Mouse (Mus musculus) heart, adult 8-10 months (tissue): Measurements from ENCODE around the gene Rpp25. TPM values are rescaled to one million over a fixed set of nuclear protein-coding genes. Genes with fewer than 3 reads are reported as not detected.

Experiments used
- DNase-seq: peaks from one replicate; pipeline ENCODE4 v3.0.0; 2022; ENCODE audit warnings: low spot score
- total RNA-seq, 4 experiments: library from RNA; stranded (reverse); gene quantifications; 2 replicates each; pipeline ENCODE4 v1.2.4; 2022

The Rpp25 gene
- total RNA-seq, result 1 to 10 TPM; 2.0 to 3.7 (median 2.0) TPM

DNA sequence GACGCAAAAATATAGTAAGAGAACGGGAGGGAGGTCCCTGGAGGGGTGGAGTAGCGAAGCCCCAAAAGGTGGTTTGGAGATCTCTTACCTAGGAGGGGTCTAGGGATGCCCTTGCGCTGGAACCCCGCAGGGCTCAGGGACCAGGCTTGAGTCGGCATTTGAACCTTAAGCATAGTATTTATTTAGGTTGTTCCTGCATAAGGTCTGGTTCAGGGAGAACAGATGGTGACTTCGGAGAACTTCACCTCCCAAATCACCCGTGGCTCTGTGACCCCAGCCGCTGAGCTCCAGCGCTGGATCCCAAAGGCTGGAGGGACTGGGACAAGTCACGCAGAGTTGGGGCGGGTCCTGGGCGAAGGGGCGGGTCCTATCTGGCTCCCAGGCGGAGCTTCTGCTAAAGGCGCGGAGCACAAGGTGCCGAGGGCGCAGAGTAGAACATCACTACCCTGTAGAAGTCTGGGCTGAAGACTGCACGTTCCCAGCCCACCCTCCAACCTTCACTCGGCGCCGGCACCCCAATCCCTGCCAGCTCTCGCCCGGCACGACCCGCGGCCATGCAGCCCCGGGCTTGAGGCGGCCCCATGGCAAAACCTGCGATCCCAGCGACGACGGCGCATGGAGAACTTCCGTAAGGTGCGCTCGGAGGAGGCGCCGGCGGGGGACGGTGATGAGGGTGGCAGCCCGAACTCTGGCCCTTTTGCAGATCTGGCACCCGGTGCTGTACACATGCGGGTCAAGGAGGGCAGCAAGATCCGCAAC is at the start of gene Rpp25:
Rpp25 (plus strand) TSS at position 405 of the 759 bp plus-strand sequence.
- DNase-seq, result peak; percentile 66

DNA sequence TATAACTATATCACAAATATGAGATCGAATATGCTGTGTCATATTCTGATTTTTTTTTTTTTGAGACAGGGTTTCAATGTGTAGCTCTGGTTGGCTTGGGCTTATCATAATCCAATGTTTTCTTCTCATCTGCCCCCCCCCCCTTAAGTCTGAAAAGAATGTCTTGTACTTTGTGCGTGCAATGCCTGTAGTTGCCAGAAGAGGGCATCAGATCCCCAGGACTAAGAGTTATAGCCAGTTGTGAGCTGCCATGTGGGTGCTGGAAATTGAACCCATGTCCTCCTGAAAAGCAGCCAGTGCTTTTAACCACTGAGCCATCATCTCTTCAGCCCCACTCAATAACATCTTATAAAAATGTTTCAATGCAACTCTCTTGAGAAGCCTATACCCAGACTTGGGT is 44.1 kb upstream of the Rpp25 start:
- no peak for DNase-seq

DNA sequence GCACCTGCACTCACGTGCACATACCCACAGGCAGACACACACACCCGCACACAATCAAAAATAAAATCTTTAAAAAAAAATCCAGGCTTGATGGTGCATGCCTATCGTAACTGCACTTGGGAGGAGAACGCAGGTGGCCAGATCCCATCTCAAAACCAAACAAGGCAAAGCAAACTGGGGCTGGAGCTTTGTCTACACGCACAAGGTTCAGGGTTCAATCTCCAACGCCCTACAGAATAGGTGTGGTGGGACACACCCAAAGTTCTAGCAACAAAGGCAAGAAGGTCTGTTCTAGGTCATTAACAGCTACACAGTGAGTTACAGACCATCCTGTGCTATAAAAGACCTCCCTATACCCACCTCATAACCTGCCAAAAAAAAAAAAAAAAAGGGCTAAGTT is 41.0 kb upstream of the Rpp25 start:
- no peak for DNase-seq

DNA sequence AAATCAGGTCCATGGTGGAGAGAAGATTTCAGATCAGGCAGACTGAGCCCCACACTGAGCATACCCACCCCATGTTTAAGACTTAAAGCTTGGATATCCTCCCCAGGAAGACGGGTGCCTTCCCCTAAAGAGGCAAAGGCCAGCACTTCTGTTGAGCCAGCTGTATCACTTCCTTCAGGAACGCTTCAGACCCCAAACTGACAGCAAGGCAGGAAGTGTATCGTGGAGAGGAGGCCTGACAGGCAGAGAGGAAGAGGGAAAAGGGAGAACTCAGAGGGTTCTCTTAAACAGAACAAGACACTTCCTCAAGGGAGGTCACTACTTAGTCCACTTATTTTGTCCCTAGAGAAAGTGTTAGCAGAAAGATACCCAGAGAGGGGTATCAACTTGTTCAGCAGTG is 37.7 kb upstream of the Rpp25 start:
- peak; percentile 26 for DNase-seq

DNA sequence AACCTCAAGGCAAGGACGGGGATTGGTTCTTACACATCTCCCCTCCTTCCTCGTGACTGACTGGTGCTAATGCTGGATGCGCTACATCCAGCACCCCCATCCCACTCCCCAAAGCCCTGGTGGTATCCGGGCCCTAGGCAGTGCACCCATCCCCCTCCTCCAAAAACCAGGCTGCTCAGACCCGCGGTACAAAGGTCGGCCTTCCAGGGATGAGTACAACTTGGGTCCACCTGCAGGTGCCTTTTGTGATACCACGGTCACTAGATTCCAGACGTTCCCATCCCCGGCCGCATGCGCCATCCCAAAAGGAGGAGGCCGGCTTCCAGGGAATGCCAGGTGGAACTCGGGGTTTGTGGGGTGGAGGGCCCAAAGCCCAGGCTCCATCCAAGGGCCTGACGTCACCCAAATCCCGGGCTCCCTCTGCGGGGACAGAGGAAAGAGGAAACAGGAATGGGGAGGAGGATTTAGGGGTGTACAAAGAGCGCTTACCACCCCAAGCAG is 36.5 kb upstream of the Rpp25 start:
- DNase-seq, result no peak

DNA sequence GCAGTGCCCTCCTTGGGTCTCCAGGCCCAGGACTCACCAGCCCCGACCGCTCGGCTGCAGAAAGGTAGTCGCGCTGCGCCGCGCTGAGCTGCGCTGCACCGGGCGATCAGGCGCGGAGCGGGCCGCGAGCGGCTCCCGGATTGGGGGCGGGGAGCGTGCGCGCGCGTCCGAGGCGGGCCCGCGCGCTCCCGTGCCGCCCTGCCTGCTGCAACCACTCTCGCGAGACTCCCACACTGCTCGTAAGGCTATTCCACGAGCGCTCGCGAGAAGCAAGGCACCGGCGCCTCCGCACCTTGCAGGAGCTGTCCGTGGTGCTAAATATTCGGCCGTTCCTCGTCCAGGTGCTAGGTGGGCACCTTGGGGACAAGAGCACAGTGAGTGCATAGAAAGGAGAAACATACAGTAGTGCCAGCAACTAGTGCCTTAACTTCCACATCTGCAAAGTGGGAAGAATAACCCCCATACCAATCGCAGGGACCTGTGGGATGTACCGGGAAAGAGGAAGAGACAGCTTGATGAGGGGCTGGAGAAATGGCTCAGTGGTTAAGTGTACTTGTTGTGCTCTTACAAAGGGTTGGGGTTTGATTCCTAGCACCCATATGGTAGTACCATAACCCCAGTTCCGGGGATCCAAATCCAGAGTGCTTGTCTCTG is 35.8 kb upstream of the Rpp25 start, which contains the start of gene Scamp5:
Scamp5 (minus strand) TSS at position 165 of the 654 bp plus-strand sequence.
- peak; percentile 76 for DNase-seq

DNA sequence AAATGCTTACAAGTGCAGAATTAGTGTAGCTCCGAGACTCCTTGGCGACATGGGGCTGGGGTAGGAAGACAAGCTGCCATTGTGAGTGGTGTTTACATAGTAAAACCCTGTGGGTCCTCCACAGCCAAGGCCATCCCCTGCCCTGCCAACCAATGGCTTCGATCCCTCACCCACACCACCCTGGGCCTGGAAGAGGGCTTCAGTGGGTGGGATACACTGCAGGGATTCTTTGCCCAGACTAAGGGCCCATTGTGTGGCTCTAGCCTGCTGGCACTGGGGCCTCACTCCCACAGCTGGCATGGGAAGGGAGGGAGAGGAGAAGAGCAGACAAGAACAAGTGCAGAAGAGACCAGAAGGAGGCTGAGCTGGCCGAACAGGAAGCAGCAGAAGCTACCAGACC is 34.9 kb upstream of the Rpp25 start:
- DNase-seq, result no peak

DNA sequence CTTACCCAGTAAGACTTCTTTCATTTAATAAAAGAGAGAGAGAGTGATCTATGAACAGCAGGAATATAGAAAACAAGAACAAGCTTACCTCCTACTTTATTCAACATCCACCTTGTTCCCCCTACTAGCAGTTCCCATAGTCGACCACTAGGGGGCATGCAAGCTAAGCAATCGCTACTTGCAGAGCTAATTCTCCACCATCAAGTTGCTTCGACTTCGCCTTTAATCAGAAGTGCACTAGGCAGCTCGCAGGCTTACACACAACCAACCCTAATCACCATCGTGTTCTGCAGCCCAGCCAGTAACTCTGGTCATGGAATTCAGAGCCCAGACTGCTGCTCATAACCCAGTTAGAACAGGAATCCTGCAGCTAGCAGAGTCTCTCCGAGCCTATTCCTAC is 18.1 kb upstream of the Rpp25 start:
- DNase-seq, result peak; percentile 82

DNA sequence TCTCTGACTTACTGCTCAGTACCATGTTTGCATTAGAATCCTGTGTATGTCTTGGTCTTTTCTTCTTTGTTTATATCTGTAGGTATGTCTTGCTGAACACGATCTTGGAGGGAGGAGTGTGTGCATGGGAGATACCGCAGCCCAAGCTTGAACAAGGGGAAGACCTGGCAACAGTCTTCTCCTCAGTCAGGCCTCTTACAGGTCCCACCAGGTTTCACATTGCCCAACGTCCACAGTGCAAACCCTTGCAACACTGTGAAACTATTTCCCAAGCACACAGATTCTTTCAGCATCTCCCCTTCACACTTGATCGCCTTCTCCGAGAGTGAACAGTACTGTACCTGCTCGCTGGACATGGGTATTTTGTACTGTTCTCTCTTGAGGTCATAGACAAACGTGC is 16.0 kb upstream of the Rpp25 start:
- DNase-seq, result no peak

DNA sequence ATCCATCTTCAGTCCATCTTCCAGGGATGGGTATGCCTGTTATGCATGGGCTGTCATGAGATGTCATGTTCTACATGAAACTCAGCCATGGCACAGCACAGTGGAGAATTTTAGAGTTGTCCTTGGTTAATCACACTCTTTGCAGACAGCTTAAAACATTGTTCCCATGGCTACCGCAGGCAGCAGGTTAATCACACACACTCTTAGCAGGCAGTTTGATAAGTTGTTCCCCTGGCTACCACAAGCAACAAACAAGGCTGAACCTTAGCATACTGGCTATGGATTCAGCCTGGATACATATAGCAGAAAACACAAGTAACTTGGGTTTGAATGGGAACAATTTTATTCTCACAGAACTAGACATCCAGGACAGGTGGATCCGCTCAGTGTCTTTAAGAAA is 10.3 kb upstream of the Rpp25 start:
- no peak for DNase-seq

DNA sequence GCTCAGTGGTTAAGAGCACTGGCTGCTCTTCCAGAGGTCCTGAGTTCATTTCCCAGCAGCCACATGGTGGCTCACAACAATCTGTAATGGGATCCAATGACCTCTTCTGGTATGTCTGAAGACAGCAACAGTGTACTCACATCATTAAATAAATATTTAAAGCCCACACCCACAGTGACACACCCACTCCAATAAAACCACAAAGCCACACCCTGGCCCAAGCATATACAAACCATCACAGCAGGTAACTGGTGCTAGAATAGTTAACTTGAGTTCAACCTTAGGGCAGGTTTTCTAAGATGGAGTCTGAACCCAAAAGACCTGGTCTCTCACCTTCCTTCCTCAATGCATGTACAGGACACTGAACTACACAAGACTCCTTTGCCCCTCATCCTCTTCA is 8.9 kb upstream of the Rpp25 start:
- no peak for DNase-seq

DNA sequence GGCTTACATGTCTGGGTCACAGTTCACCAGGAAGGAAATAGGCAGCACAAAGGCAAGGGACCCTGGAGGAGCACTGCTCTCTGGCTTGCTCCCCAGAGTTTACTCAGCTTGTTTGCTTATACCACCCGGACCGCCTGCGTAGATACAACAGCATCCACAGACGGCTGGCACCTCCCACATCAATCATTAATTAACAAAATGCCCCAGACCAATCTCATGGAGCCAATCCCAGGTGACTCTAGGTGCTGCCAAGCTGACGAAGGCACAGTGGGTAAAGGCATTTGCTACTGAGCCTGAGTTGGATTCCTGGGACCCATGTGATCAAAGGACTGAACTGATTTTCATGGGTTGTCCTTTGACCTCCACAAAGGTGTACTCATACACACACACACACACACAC is 6.6 kb upstream of the Rpp25 start:
- DNase-seq, result no peak

DNA sequence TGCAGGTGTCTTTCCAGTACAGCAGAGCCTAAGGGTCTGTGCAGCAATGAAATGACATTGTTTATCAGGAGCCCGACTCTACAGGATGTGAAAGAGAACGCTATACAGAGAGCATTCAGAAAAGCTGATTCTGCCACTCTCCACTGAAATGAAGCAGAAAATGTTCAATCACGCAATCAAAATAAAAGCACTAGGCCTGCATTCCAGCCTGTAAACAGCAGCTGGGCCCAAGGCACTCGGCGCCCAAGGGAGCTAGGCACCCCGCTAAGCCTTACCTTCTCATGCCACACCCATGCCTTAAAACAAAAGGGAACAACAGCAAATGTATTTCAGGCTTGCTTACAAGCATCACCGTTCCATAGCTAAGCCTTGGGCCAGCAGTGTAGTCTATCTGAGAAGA is 5.3 kb upstream of the Rpp25 start:
- DNase-seq, result no peak

DNA sequence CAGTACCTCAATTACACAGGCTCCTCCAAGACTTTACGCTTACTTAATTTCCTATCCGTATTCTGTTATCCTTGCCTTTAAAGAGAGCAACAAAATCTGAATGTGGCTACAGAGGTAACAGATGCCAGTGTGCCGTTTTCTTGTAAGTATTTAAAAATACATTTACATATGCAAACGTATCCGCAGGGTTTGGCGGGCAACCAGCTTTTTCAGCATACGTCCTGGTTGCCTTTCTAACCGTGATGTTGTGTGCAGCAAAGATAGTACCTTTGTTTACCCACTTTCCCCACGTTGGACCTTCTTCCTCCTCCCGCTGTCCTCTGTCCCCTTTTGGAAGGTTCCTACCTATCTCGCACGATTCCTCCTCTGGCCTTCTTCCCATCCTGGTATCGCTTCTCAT is 2.4 kb upstream of the Rpp25 start:
- DNase-seq, result no peak

DNA sequence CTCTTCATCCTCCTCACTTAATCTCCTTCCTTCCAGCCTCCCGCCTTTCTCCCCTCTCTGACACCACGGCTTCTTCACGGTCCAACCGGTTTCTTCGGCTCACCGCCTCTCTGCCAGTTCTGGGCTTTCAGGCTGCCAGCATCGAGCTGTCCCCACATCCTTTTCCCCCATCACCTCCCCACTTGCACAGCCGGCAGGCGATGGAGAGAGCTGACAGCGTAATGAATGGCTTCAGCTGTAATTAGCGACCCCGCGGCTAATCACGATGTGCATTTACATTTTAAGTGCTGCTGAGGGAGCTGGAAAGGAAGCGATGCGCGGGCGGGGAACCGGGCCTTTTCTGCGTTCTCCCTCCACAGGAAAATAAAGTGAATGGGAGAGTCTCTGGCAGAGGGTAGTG is 2.0 kb upstream of the Rpp25 start:
- DNase-seq, result no peak

DNA sequence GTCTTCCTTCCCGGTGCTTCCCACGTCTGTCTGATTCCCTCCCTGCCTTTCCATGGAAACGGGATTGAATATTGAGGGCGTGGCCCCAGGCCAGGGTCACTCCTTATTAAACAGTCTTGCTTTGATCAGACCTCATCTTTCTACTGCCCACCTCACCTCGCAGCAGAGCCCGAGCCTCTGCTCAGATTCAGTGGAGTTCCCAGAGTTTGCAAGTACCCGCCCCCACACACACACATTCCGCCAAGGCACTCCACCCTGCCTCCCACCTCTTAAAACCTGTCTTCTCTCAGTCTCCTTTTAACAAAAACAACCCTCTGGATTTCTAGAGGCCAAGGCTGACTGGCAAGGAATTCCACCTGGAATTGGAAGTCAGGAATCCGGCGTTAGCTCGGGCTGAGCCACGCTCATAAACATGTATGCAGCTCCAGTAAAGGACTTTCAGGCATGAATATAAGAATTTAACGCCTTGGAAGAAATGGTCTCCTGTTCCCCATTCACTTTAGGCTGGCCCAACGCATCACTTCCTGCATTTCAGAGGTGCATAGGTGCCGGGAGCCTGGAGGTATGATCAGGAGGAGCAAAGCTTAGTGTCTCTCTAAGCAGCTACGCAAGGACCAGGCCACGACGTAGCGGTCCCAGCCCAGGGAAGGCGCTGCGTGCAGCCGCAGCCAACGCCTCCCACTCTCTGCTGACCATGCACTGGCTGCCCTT is 760 bp upstream of the Rpp25 start:
- no peak for DNase-seq

DNA sequence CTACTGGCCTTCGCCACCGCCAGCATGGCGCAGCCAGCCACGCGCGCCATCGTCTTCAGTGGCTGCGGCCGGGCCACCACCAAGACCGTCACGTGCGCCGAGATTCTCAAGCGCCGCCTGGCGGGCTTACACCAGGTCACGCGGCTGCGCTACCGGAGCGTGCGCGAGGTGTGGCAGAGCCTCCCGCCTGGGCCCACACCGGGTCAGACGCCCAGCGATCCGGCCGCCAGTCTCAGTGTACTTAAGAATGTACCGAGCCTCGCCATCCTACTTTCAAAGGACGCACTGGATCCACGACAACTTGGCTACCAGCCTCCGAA is 515 bp downstream of the Rpp25 start:
- no peak for DNase-seq

DNA sequence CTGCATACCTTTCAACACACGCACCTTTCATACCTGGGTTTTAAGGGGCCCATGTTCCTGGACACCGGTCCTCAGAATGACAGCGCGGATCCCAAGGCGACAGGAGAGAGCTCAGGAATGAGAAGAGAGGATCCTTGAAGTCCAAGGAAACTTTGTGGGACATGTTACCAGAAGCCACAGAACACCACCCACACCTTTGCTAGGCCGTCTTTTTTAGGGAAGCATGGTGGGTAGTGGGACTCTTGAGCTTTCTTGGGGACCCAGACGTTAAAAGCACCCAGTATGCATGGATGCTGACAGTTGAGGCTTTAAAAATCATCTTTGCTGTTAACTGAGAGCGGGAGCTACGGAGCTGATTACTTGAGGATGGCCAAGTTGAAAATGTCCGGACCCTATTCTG is 1.1 kb downstream of the Rpp25 start:
- DNase-seq, result no peak

DNA sequence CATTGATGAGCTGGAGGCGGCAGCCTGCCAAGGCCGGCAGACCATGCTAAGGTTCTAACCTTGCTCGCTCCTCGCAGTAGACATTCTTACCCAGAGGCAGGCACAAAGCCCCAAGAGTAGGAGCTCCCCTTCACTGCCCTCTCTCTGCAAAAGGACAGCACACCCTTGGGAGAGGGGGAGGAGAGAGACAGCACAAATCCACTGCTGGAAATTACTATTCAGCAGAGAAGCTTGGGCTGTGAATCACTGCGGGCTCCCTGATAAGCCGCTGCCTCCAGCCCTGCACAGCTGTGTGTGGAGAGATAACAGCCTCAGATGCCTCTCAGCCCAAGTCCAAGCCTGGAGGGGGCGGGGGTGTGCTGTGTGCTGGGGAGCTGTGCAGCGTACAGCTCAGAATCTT is 1.9 kb downstream of the Rpp25 start:
- peak; percentile 69 for DNase-seq

DNA sequence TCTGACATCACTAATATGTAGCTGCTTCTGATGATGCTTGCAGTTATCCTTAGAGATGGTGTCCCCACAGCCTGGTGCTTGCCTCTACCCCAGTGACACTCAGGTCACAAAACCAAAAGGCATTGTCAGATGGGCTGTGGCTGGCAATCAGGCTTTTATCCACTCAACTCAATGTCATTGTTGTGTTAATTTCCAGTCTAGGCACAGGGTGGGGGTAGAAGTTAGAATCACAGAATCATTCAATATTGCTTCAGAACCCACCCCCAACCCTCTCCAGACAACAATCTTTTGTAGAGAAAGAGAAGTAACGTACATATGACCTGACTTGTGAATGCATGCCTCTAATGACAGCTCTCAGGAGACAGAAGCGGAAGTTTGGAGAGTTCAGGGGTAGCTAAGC is 6.8 kb downstream of the Rpp25 start:
- DNase-seq, result no peak

DNA sequence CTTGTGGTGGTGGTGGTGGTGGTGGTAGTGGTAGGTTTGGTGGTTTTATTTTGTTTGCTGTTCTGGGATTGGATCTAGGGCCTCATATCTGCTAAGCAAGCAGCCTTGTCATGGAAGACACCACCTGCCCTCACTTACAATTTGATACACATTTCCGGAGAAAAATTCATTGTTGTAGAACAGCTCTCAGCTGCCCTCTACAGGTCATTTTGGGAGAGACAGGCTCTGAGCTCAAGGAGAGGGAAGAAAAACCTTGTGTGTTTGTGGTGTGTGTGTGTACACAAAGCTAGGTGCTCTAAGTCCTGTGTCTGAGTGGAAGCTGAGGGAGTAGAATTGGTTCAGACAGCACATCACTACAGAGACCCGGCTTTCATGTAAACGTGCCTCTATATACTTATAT is 13.3 kb downstream of the Rpp25 start:
- DNase-seq, result peak; percentile 68

DNA sequence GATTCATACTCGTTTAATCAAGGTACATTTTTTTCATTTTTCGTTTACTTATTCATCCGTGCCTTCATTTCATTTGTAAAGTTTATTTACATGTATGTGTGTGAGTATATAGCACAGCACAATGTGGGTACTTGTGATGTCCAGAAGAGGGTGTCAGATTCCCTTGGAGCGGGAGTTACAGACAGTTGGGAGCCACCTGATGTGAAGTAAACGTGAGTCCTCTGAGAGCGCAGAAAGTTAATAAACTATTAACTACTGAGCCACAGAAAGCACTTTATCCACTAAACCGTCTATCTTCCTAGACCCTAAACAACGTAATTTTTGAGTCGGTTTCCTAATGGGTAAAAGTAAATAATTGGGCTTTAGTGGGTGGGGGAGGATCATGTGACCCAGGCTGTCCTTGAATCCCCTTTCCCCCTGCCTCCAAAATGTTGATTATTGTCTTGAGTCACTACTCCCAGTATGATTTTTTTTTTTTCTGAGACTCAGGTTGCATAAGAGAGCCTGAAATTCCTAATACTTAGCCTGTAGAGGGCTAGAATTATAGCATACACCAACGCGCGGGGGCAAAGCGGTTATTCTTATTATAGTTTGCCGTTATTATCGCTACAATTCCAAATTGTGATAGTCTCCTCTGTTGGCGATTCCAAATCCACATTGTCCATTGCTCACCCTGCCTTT is 16.7 kb downstream of the Rpp25 start:
- DNase-seq, result no peak
